Mouse (Mus musculus) megakaryocyte progenitor cell, adult 5-6 weeks (primary cell): ENCODE data around the gene Cd63. TPM values are rescaled to one million over a fixed set of nuclear protein-coding genes. Genes with fewer than 3 reads are reported as not detected.

Experiments used
- ATAC-seq: replicated peaks from 2 replicates; pipeline ENCODE4 v1.8.0; 2016; ENCODE audit warnings: mild to moderate bottlenecking, moderate TSS enrichment, inconsistent platforms; ENCODE audit not compliant: poor library complexity
- total RNA-seq, 2 experiments: library from RNA; stranded (forward) in 1 of 2; stranded (reverse) in 1 of 2; fragments of 157-497, 149-512 nt in 1 of 2; fragments of 200-1000 nt in 1 of 2; gene quantifications; 2 replicates each; pipeline versions ENCODE4 v1.2.3 to v1.2.4; 2015 to 2017

The Cd63 gene
- total RNA-seq, 2 experiments from 2014 or later = 180 to 210 TPM

GRCm38 (mm10) chr10:128923935-128924334 lies 23.1 kb downstream of the Cd63 start, which contains the start of gene Bloc1s1:
Gene Bloc1s1, minus strand, starts transcription at chr10:128924035.
- ATAC-seq = peak; percentile 5; the same call in 1 of the 2 replicates

GRCm38 (mm10) chr10:128928356-128928755 lies 27.6 kb downstream of the Cd63 start:
- ATAC-seq = no peak

- ATAC-seq = no peak
These were observed 29.0 kb downstream of the Cd63 start for GRCm38 (mm10) chr10:128929638-128930378.

- ATAC-seq = no peak
These were observed 30.7 kb downstream of the Cd63 start for GRCm38 (mm10) chr10:128931441-128931840.

GRCm38 (mm10) chr10:128933574-128933973 lies 32.8 kb downstream of the Cd63 start, which contains the start of gene Itga7:
Gene Itga7, plus strand, starts transcription at chr10:128933818.
- ATAC-seq = peak; percentile 43

- peak; percentile 8; the same call in 1 of the 2 replicates for ATAC-seq
These were observed 33.4 kb downstream of the Cd63 start for GRCm38 (mm10) chr10:128933976-128934721.

- no peak for ATAC-seq
These were observed 34.4 kb downstream of the Cd63 start for GRCm38 (mm10) chr10:128934997-128935787.

- peak; percentile 21; the same call in 1 of the 2 replicates for ATAC-seq
These were observed 35.1 kb downstream of the Cd63 start for GRCm38 (mm10) chr10:128935826-128936440.

GRCm38 (mm10) chr10:128937756-128938390 lies 37.1 kb downstream of the Cd63 start:
- no peak for ATAC-seq

- ATAC-seq = no peak
These were observed 37.7 kb downstream of the Cd63 start for GRCm38 (mm10) chr10:128938457-128938856.

- no peak for ATAC-seq
These were observed 38.2 kb downstream of the Cd63 start for GRCm38 (mm10) chr10:128938974-128939373.

GRCm38 (mm10) chr10:128940475-128941061 lies 39.8 kb downstream of the Cd63 start:
- ATAC-seq = no peak

GRCm38 (mm10) chr10:128945675-128946074 lies 44.9 kb downstream of the Cd63 start:
- ATAC-seq = peak; percentile 86

- no peak for ATAC-seq
These were observed 46.7 kb downstream of the Cd63 start for GRCm38 (mm10) chr10:128947496-128947895.

GRCm38 (mm10) chr10:128950208-128950887 lies 49.6 kb downstream of the Cd63 start:
- no peak for ATAC-seq

GRCm38 (mm10) chr10:128958340-128958739 lies 57.6 kb downstream of the Cd63 start:
- ATAC-seq = no peak

GRCm38 (mm10) chr10:128960142-128960541 lies 59.4 kb downstream of the Cd63 start:
- ATAC-seq = no peak

GRCm38 (mm10) chr10:128960590-128961584 lies 60.1 kb downstream of the Cd63 start, which contains the start of gene Mettl7b:
Gene Mettl7b, minus strand, starts transcription at chr10:128960988.
- ATAC-seq = peak; percentile 63
